10 mouse cellular contexts compared by ENCODE assay signal in the genomic region with DNA sequence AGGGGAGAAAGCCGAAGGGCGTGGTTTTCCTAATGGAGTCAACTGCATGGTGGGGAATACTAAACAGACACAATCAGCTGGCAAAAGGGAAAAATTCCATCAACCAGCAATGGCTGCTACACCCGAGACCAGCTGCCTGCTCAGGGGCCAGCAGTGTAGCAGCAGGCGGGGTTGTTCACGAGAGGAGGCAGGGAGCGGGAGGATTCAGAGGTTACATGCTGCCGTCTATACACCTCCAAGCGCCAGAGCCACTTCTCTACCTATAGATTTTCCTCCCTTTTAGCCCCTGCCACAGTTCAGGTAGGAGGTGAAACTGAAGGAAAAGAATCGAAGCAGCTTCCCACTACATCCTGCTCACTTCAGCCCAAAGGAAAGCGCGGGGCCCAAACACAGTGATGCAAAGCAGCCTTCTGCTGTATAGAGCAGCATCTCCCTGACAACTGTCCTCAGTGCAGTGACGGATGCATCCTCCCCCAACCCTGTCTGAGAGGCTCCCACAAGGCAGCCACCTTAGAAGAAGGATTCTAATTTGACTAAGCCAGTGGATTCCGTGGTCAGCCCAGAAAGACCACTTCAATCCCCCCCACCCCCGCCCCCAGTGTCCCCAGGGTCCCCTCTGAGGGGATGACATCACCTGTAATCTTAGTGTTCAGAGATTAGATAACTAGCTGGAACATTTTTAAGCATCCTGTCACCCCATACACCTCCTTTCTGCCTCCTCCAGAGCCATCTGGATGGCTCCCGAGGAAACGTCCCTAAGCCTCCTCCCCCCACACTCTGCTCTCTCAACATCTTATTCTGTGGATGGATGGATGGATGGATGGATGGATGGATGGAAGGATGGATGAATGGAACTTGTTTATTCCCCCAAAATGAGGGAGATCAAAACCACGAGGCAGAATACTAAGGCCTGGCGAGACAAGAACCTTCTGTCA.
DNase-seq lines count a peak whose midpoint lies in the region; ATAC-seq and TF ChIP-seq lines count a peak whose summit lies in the region.
"Had no signal": no experiment of that assay in that cellular context is flagged by ENCODE, and none has a peak within 500 bp of the region (broad histone marks: within the 10 kb centered on the region; RNA-seq: fewer than 3 reads in every experiment).

No protein-coding gene starts in this region.

- H3K27ac ChIP-seq in limb, embryonic 15.5 days = peak overlapping the region; percentile 44; the same call in 1 of the 2 replicates
- H3K27ac ChIP-seq in stomach, postnatal 0 days (replicated peaks) = no peak overlapping the region
- no peak overlapping the region for H3K27ac ChIP-seq in intestine, postnatal 0 days (ENCODE audit: low read depth, low read length)
- H3K27ac ChIP-seq: embryonic facial prominence, embryonic 12.5 days had no signal

- H3K4me3 ChIP-seq in limb, embryonic 15.5 days = no peak overlapping the region
- no peak overlapping the region for H3K4me3 ChIP-seq in stomach, postnatal 0 days (ENCODE audit: low read depth, low read length)
- H3K4me3 ChIP-seq in intestine, postnatal 0 days (ENCODE audit: low read depth, low read length) = no peak overlapping the region
- H3K4me3 ChIP-seq: embryonic facial prominence, embryonic 12.5 days had no signal

- TF ChIP-seq EP300 in stomach, postnatal 0 days (optimal IDR thresholded peaks at IDR 0.05) = no peak

- TF ChIP-seq CTCF in stomach, postnatal 0 days (IDR thresholded peaks at IDR 0.05; ENCODE audit: low read depth) = no peak
- no peak for TF ChIP-seq CTCF in intestine, postnatal 0 days (IDR thresholded peaks at IDR 0.05; ENCODE audit: low read depth)

- H3K4me1 ChIP-seq in limb, embryonic 15.5 days = peaks cover 15% of the 10 kb centered on the region
- no peaks in the 10 kb centered on the region for H3K4me1 ChIP-seq in stomach, postnatal 0 days (replicated peaks; ENCODE audit: control insufficient read depth, insufficient read depth)
- no peaks in the 10 kb centered on the region for H3K4me1 ChIP-seq in intestine, postnatal 0 days (replicated peaks; ENCODE audit: control insufficient read depth, insufficient read depth, low read length)

- no peaks in the 10 kb centered on the region for H3K27me3 ChIP-seq in limb, embryonic 15.5 days
- no peaks in the 10 kb centered on the region for H3K27me3 ChIP-seq in stomach, postnatal 0 days (ENCODE audit: control insufficient read depth, insufficient read depth, low read length)
- H3K27me3 ChIP-seq in intestine, postnatal 0 days (replicated peaks; ENCODE audit: control insufficient read depth, insufficient read depth, low read length) = no peaks in the 10 kb centered on the region
- H3K27me3 ChIP-seq: embryonic facial prominence, embryonic 12.5 days had no signal

- ATAC-seq in limb, embryonic 15.5 days (ENCODE audit: insufficient number of reproducible peaks, low FRiP score, low TSS enrichment, low read depth) = no peak
- ATAC-seq in stomach, postnatal 0 days (ENCODE audit: low FRiP score, low TSS enrichment) = no peak
- no peak for ATAC-seq in intestine, postnatal 0 days
- no peak for ATAC-seq in monocyte, adult 5-6 weeks (replicated peaks; ENCODE audit: insufficient number of reproducible peaks, low FRiP score, low TSS enrichment, poor library complexity, severe bottlenecking)
- ATAC-seq: lung, postnatal 0 days had no signal

- DNase-seq in retina, embryonic 14.5 days (ENCODE audit: low spot score) = peak; percentile 29
- DNase-seq in retina, postnatal 1 day = no peak
- peak; percentile 77 to 85 for DNase-seq in frontal cortex, adult 2 months (ENCODE audit: extremely low spot score in 1 of 2, low spot score in 1 of 2)
- DNase-seq in stomach, postnatal 0 days (ENCODE audit: low spot score) = no peak
- no peak for DNase-seq in thymus, postnatal 14 days

- H3K9me3 ChIP-seq in limb, embryonic 15.5 days = no peaks in the 10 kb centered on the region
- H3K9me3 ChIP-seq in stomach, postnatal 0 days (ENCODE audit: control insufficient read depth, low read length) = no peaks in the 10 kb centered on the region
- H3K9me3 ChIP-seq in intestine, postnatal 0 days (ENCODE audit: control insufficient read depth) = no peaks in the 10 kb centered on the region
- H3K9me3 ChIP-seq: embryonic facial prominence, embryonic 12.5 days had no signal

- H3K4me2 ChIP-seq in limb, embryonic 15.5 days = no peak overlapping the region
- H3K4me2 ChIP-seq in stomach, postnatal 0 days (replicated peaks; ENCODE audit: low read depth) = no peak overlapping the region
- H3K4me2 ChIP-seq in intestine, postnatal 0 days (replicated peaks; ENCODE audit: low read depth) = no peak overlapping the region
- H3K4me2 ChIP-seq: embryonic facial prominence, embryonic 12.5 days had no signal

- peaks cover 28% of the 10 kb centered on the region for H3K36me3 ChIP-seq in limb, embryonic 15.5 days
- no peaks in the 10 kb centered on the region; the same call in 1 of the 2 replicates for H3K36me3 ChIP-seq in stomach, postnatal 0 days (ENCODE audit: control insufficient read depth, insufficient read depth, low read length)
- no peaks in the 10 kb centered on the region; the same call in 1 of the 2 replicates for H3K36me3 ChIP-seq in intestine, postnatal 0 days (ENCODE audit: control insufficient read depth, insufficient read depth)

- H3K9ac ChIP-seq in limb, embryonic 15.5 days = no peak overlapping the region
- 0 out of 2 replicates have a peak overlapping the region, but pooled peaks have one; percentile 4 for H3K9ac ChIP-seq in stomach, postnatal 0 days (ENCODE audit: low read length)
- no peak overlapping the region for H3K9ac ChIP-seq in intestine, postnatal 0 days (ENCODE audit: low read depth, low read length)
- H3K9ac ChIP-seq: embryonic facial prominence, embryonic 12.5 days had no signal

- 47% methylated on average over 18 of the region's 18 CpGs for WGBS in limb, embryonic 15.5 days
- 51% methylated on average over 18 of the region's 18 CpGs for WGBS in stomach, postnatal 0 days
- 66% methylated on average over 18 of the region's 18 CpGs for WGBS in intestine, postnatal 0 days

Comparison
In these comparisons a context has a peak if more than half of its experiments do, and no peak if none do; other contexts are left out.
1. DNase-seq: peak in retina, embryonic 14.5 days (single experiment) and frontal cortex, adult 2 months (2 of 2); none in retina, postnatal 1 day (single experiment), stomach, postnatal 0 days (single experiment) and thymus, postnatal 14 days (single experiment).